Mouse (Mus musculus) lung, embryonic 14.5 days (tissue): Measurements from ENCODE around the gene Cycs. TPM values are rescaled to one million over a fixed set of nuclear protein-coding genes. Genes with fewer than 3 reads are reported as not detected.

Source experiments
- ATAC-seq: fragments of 200-750 bp; cut with Nextera tagmentation; 2 replicates; pipeline ENCODE4 v1.8.0; 2017; ENCODE audit warnings: mild to moderate bottlenecking, moderate TSS enrichment, moderate library complexity; ENCODE audit not compliant: insufficient read depth
- DNase-seq: peaks from one replicate; pipeline ENCODE4 v3.0.0-alpha.2; 2015
- H3K27ac ChIP-seq: fragments of 300-500 bp; sonication (generic); 2 replicates; pipeline ENCODE4 v1.5.1; 2014; ENCODE audit warnings: low read depth, mild to moderate bottlenecking, moderate library complexity
- H3K27me3 ChIP-seq: fragments of 300-500 bp; sonication (generic); 2 replicates; pipeline ENCODE4 v1.6.1; 2014; ENCODE audit warnings: low read length, control low read depth; ENCODE audit not compliant: insufficient read depth
- H3K36me3 ChIP-seq: fragments of 300-500 bp; sonication (generic); 2 replicates; pipeline ENCODE4 v1.6.1; 2014; ENCODE audit warnings: control low read depth; ENCODE audit not compliant: insufficient read depth
- H3K4me1 ChIP-seq: fragments of 300-500 bp; sonication (generic); 2 replicates; pipeline ENCODE4 v1.6.1; 2014; ENCODE audit warnings: antibody characterized with exemption, control low read depth; ENCODE audit not compliant: insufficient read depth
- H3K4me2 ChIP-seq: fragments of 300-500 bp; sonication (generic); 2 replicates; pipeline ENCODE4 v1.6.1; 2014; ENCODE audit warnings: mild to moderate bottlenecking
- H3K4me3 ChIP-seq: fragments of 300-500 bp; sonication (generic); 2 replicates; pipeline ENCODE4 v1.5.1; 2014; ENCODE audit warnings: low read depth, low read length
- H3K9ac ChIP-seq: fragments of 300-500 bp; sonication (generic); 2 replicates; pipeline ENCODE4 v1.6.1; 2014
- H3K9me3 ChIP-seq: fragments of 300-500 bp; sonication (generic); 2 replicates; pipeline ENCODE4 v1.6.1; 2016; ENCODE audit warnings: low read depth, low read length, control low read depth
- CTCF ChIP-seq: IDR thresholded peaks from 2 replicates; pipeline ENCODE4 v1.5.1; 2016; ENCODE audit warnings: antibody characterized with exemption, low read depth
- WGBS: fragments of 180-500 bp; shearing (Covaris S2); extraction: QIAGEN DNeasy Blood & Tissue Kit; methylation state at CpG from one replicate; pipeline ENCODE4 v1.1.7; 2014; 5-methylcytosine and 5-hydroxymethylcytosine counted together
- polyA plus RNA-seq: library from polyadenylated mRNA; unstranded; fragments of >200 nt; fragmentation: Nextera tagmentation; extraction: Ambion mirVana; gene quantifications from 2 replicates; pipeline ENCODE4 v1.2.1, GENCODE M21; 2014

Cycs gene
- polyA plus RNA-seq, 1 experiment from 2014 or later, result 58.0 TPM

DNA sequence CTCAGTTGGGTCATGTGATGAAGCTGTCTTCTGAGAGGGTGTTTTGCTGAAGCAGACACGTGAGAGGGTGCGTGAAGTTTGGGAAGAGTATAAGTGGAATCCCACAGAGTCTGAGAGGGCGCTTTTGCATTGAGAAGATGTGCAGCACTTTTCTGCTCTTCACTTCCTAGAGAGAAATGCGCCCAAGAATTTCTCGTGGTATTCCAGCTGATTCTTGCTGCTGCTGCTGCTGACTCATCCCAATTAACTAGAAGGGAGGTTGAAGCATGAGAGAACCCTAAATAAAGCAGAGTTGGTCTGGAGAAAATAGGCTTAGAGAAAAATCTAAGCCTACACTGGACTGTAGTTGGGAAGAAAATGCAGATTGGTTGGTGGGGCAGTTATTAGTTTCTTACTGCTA is 17.3 kb downstream of the Cycs start:
- 76% methylated on average over 5 of the region's 5 CpGs for WGBS

DNA sequence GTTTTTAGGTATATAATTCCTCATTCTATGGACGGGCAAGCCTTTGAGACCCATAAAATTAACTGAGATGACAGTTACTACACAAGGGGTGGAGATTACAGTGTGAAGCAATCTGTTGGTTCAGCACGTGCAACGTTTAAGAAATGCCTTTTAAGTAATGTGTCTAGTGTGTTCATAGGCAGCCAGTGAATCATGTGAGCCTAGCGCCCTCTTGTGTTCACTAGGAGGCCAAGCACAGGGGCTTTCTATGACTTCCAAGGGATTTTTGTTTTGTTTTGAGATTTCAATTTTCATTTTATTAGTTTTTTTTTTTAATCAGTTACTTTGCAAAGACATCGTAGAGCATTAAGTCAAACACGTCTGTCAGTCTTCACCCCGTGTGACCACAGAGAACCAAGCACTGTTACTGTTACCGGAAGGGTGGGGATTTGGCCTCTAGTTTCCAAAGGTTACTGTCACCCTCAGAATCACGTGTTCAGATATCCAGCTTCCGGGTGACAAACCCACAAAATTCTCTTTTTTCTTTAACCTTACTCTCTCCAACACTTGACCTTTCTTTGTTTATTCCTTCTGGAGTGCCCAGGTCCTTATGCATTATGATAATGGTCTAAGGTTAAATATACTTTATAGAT is 20.8 kb downstream of the Cycs start:
- DNase-seq (peak; percentile 82), ATAC-seq (0 out of 2 replicates have a peak, but pooled peaks have one; percentile 60)
- no peaks in the 10 kb centered on the region for H3K36me3 ChIP-seq
- no peaks in the 10 kb centered on the region for H3K9me3 ChIP-seq
- 20% methylated on average over 10 of the region's 10 CpGs for WGBS
- no peak overlapping the region for H3K4me3 ChIP-seq
- peak; percentile 84 for TF ChIP-seq CTCF
- H3K9ac ChIP-seq, result no peak overlapping the region
- H3K27ac ChIP-seq, result no peak overlapping the region
- no peaks in the 10 kb centered on the region for H3K27me3 ChIP-seq
- no peaks in the 10 kb centered on the region for H3K4me1 ChIP-seq
- H3K4me2 ChIP-seq, result no peak overlapping the region

More for the DNA sequence above, 17.3 kb downstream of the Cycs start:
- Histone ChIP-seq H3K36me3 (no peaks in the 10 kb centered on the region), H3K27me3 (no peaks in the 10 kb centered on the region), H3K4me2 (no peak overlapping the region), H3K4me3 (no peak overlapping the region), H3K9ac (no peak overlapping the region), H3K4me1 (no peaks in the 10 kb centered on the region), H3K27ac (no peak overlapping the region), H3K9me3 (no peaks in the 10 kb centered on the region)
- no peak for ATAC-seq
- no peak for TF ChIP-seq CTCF
- DNase-seq, result no peak

DNA sequence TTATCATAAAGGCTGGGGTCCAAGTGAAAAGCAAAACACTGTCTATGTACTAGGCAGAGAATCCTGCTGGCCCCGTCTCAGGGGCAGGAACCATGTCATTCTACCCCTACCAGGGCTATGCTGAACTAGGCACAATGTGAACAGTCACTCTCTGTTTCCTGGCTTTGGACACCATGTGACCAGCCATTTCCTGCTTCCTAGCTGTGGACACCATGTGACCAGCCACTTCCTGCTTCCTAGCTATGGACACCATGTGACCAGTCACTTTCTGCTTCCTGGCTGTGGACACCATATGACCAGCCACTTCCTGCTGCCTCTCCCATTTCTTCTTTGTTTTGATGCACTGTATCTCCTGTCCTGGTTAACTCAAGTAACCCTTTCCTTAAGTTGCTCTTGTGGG is 23.8 kb downstream of the Cycs start:
- Histone ChIP-seq H3K36me3 (no peaks in the 10 kb centered on the region), H3K27ac (no peak overlapping the region), H3K4me3 (no peak overlapping the region), H3K27me3 (no peaks in the 10 kb centered on the region), H3K9me3 (no peaks in the 10 kb centered on the region), H3K9ac (no peak overlapping the region), H3K4me2 (no peak overlapping the region), H3K4me1 (no peaks in the 10 kb centered on the region)
- DNase-seq (no peak), ATAC-seq (no peak)
- 87% methylated on average over 1 of the region's 1 CpGs for WGBS
- no peak for TF ChIP-seq CTCF

DNA sequence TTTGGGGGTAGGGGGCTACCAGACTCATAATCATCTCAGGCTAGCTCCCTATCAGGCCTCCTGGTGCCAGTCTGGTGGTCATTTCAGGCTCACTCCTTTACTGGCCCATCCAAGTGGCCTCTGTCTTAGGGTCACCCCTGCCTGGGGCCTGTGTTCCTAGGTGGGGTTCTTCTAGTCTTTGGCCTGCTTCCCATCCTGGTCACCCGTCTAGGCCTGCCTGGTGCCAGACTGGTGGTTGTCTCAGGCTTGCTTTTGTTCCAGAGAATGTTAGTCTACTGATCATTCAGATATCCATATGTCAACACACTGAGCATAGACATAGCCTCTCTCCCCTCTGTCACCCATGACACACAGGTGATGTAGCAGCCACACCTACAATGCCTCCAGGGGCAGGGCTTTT is 26.7 kb downstream of the Cycs start:
- Histone ChIP-seq H3K4me3 (no peak overlapping the region), H3K9me3 (no peaks in the 10 kb centered on the region), H3K9ac (no peak overlapping the region), H3K4me1 (no peaks in the 10 kb centered on the region), H3K36me3 (no peaks in the 10 kb centered on the region), H3K27ac (no peak overlapping the region), H3K27me3 (no peaks in the 10 kb centered on the region), H3K4me2 (no peak overlapping the region)
- DNase-seq (no peak), ATAC-seq (no peak)
- no peak for TF ChIP-seq CTCF
- 50% methylated on average over 1 of the region's 1 CpGs for WGBS

DNA sequence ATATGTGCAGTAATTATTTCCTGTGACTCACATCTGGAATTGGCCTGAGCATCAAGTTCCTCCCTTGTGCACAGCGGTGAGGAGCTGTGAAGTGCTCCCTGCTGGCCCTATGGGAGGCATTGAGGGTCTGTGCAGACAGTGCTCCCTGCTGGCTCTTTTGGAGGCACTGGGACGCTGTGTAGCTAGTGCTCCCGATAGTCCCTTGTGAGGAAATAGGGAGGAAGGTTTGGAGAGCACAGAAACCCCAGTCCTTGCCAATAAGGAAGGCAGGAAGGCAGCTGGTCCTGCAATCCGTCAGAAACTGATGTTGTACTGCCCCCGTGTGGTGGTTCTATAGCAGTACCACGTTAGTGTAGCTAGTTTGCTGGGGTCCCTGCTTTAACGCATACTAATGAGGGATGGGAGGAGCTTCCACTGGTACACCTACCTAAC is 29.9 kb downstream of the Cycs start:
- H3K27me3 ChIP-seq, result no peaks in the 10 kb centered on the region
- ATAC-seq (peak; percentile 77), DNase-seq (peak; percentile 95)
- H3K9ac ChIP-seq, result no peak overlapping the region
- H3K9me3 ChIP-seq, result no peaks in the 10 kb centered on the region
- 8% methylated on average over 7 of the region's 7 CpGs for WGBS
- no peaks in the 10 kb centered on the region for H3K4me1 ChIP-seq
- no peak overlapping the region for H3K4me2 ChIP-seq
- peak; percentile 96 for TF ChIP-seq CTCF
- H3K4me3 ChIP-seq, result no peak overlapping the region
- no peak overlapping the region for H3K27ac ChIP-seq
- no peaks in the 10 kb centered on the region for H3K36me3 ChIP-seq

DNA sequence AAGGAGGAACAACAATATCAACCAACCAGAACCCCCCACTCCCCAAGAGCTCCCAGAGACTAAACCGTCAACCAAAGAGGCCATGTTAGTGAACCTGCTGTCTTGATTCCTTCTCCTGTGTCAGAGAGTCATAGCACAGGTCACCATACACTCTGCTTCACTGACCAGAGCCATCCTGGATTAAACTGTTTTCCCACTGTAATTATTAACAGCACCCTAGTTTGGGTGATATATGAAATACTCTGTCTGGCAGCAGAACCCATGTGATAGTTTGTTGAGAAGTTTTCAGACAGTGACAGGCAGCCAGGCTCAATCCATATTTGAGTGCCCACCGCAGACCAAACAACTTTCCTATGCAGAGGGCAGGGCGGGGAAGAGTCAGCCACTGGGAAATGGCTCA is 31.0 kb downstream of the Cycs start:
- WGBS, result 78% methylated on average over 3 of the region's 3 CpGs
- Histone ChIP-seq H3K9ac (no peak overlapping the region), H3K4me1 (no peaks in the 10 kb centered on the region), H3K9me3 (no peaks in the 10 kb centered on the region), H3K27ac (no peak overlapping the region), H3K27me3 (no peaks in the 10 kb centered on the region), H3K4me2 (no peak overlapping the region), H3K4me3 (no peak overlapping the region), H3K36me3 (no peaks in the 10 kb centered on the region)
- no peak for TF ChIP-seq CTCF
- no peak for DNase-seq
- ATAC-seq, result no peak

DNA sequence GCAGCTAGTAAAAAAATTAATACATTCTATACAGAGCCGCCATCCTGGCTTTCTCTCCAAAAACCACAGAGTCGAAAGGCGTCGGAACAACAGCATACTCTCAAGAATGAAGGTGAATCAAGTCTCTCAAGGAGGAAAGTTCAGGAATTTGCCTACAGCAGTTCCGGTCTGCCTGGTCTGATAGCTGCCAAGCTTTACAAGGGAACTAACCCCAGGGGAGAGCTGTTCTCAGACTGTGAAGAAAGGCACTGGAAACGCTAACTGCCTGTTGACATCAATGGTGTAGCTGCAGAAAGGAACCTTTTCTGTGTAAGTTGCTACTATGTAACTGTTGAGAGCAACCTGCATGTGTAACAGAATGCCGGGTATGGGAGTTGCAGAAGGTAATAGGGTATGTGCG is 34.4 kb downstream of the Cycs start:
- DNase-seq (no peak), ATAC-seq (no peak)
- no peak overlapping the region for H3K9ac ChIP-seq
- no peaks in the 10 kb centered on the region for H3K4me1 ChIP-seq
- H3K9me3 ChIP-seq, result no peaks in the 10 kb centered on the region
- H3K27ac ChIP-seq, result no peak overlapping the region
- no peaks in the 10 kb centered on the region for H3K36me3 ChIP-seq
- no peak overlapping the region for H3K4me3 ChIP-seq
- TF ChIP-seq CTCF, result no peak
- WGBS, result 77% methylated on average over 8 of the region's 8 CpGs
- no peak overlapping the region for H3K4me2 ChIP-seq
- H3K27me3 ChIP-seq, result no peaks in the 10 kb centered on the region
